Mouse (Mus musculus) small intestine, adult 2 months (tissue): Measurements from ENCODE around the gene Nckap5l.

ENCODE experiments used
- CTCF ChIP-seq: fragments of 200-500 bp; IDR thresholded peaks from 2 replicates; pipeline ENCODE4 v1.5.1; 2012; ENCODE audit warnings: low read depth, mild to moderate bottlenecking, control low read depth, inconsistent platforms, low read length, moderate library complexity, mixed read lengths; ENCODE audit not compliant: insufficient replicate concordance, insufficient read length; ENCODE audit errors: extremely low read depth
- POLR2A ChIP-seq: fragments of 200-500 bp; IDR thresholded peaks from 2 replicates; pipeline ENCODE4 v1.6.1; 2012; ENCODE audit warnings: low read depth, mild to moderate bottlenecking, control low read depth, inconsistent platforms, low read length, moderate library complexity

- TF ChIP-seq CTCF (no peak), POLR2A (no peak)
Measured at GRCm38 (mm10) chr15:99416957-99417356, 40.6 kb downstream of the Nckap5l start.
